Mouse (Mus musculus): ENCODE results near the gene Kif16b.

GRCm38 (mm10) chr2:142738488-142738887 lies 162.8 kb downstream of the Kif16b start:
- TF ChIP-seq POLR2A (IDR thresholded peaks at IDR 0.05; ENCODE audit: borderline replicate concordance, extremely low read depth, insufficient read depth, insufficient read length, poor library complexity, severe bottlenecking), result no peak
- no peak for TF ChIP-seq CTCF (IDR thresholded peaks at IDR 0.05; ENCODE audit: borderline replicate concordance, extremely low read depth, insufficient read depth, insufficient read length)

Data from brain, embryonic 14.5 days (tissue).